Mouse (Mus musculus): ENCODE results near the gene Opn1sw.

DNA sequence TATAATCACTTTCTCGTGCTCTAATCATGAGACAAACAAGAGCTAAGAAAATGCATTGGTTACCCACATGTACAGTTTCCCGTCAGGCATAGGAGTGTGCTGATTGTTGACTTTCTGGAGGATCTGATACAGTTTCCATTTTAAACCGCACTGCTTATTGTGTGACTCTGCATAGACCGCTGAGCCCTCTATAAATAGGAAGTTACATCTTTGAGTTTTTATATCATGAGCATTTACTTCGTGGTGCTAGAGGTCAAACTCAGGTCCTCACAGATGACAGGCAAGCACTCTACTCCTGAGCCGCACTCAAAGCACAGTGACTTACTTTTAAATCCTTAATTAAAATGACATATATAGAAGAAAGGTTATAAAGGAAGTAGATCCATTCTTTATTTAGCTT is 28.1 kb downstream of the Opn1sw start:
- TF ChIP-seq CTCF (conservative IDR thresholded peaks at IDR 0.05; ENCODE audit: low read length) (no peak), NANOG (IDR thresholded peaks at IDR 0.05; ENCODE audit: borderline replicate concordance, low read length) (no peak), POU5F1 (IDR thresholded peaks at IDR 0.05; ENCODE audit: borderline replicate concordance, low read length) (no peak)
